ENCODE assay signal across 15 mouse cellular contexts in the genomic region with DNA sequence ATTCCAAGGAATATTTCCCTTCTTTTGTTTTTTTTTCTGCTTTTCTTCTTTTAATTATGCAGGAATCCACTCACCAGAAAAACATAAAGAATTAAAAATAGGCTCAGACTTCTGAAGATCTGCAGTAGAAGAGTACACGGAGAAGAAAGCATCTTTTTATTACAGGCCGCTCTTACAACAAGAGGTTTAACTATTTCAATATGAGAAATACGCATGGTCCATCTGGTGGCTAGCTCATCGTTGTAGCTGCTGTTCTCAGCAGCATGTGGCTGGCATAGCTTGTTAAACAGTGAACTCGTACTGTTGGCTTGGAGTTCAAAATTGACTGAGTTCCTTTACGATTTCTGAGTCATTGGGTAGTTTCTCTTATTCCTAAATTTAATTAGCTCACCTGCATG.
DNase-seq lines count a peak whose midpoint lies in the region; ATAC-seq lines count a peak whose summit lies in the region.
"Had no signal": no experiment of that assay in that cellular context is flagged by ENCODE, and none has a peak within 500 bp of the region (broad histone marks: within the 10 kb centered on the region; RNA-seq: fewer than 3 reads in every experiment).

No protein-coding gene starts in this region.

- no peaks in the 10 kb centered on the region for H3K36me3 ChIP-seq in heart, embryonic 12.5 days
- no peaks in the 10 kb centered on the region for H3K36me3 ChIP-seq in embryonic facial prominence, embryonic 12.5 days
- H3K36me3 ChIP-seq in limb, embryonic 12.5 days: no peaks in the 10 kb centered on the region
- H3K36me3 ChIP-seq: G1E; neural tube, embryonic 12.5 days had no signal

- no peak overlapping the region for H3K4me3 ChIP-seq in heart, embryonic 12.5 days
- no peak overlapping the region for H3K4me3 ChIP-seq in embryonic facial prominence, embryonic 12.5 days
- H3K4me3 ChIP-seq in limb, embryonic 12.5 days (replicated peaks): no peak overlapping the region
- H3K4me3 ChIP-seq: neural tube, embryonic 12.5 days had no signal

- no peak overlapping the region for H3K9ac ChIP-seq in heart, embryonic 12.5 days
- no peak overlapping the region for H3K9ac ChIP-seq in embryonic facial prominence, embryonic 12.5 days
- H3K9ac ChIP-seq in limb, embryonic 12.5 days (replicated peaks): no peak overlapping the region
- H3K9ac ChIP-seq: neural tube, embryonic 12.5 days had no signal

- H3K4me2 ChIP-seq in heart, embryonic 12.5 days: no peak overlapping the region
- H3K4me2 ChIP-seq in embryonic facial prominence, embryonic 12.5 days (replicated peaks): peak overlapping the region; percentile 16; the same call in 1 of the 2 replicates
- peak overlapping the region; percentile 41 for H3K4me2 ChIP-seq in limb, embryonic 12.5 days
- H3K4me2 ChIP-seq: neural tube, embryonic 12.5 days had no signal

- WGBS in heart, embryonic 12.5 days: 67% methylated on average over 6 of the region's 6 CpGs
- WGBS in embryonic facial prominence, embryonic 12.5 days: 19% methylated on average over 6 of the region's 6 CpGs
- WGBS in limb, embryonic 12.5 days: 13% methylated on average over 6 of the region's 6 CpGs

- H3K9me3 ChIP-seq in heart, embryonic 12.5 days (replicated peaks): no peaks in the 10 kb centered on the region
- no peaks in the 10 kb centered on the region for H3K9me3 ChIP-seq in embryonic facial prominence, embryonic 12.5 days
- H3K9me3 ChIP-seq in limb, embryonic 12.5 days: no peaks in the 10 kb centered on the region
- H3K9me3 ChIP-seq: neural tube, embryonic 12.5 days had no signal

- H3K27ac ChIP-seq in heart, embryonic 12.5 days (ENCODE audit: poor library complexity, severe bottlenecking): 0 out of 2 replicates have a peak overlapping the region, but pooled peaks have one; percentile 33
- peak overlapping the region; percentile 60; the same call in 1 of the 2 replicates for H3K27ac ChIP-seq in embryonic facial prominence, embryonic 12.5 days
- H3K27ac ChIP-seq in limb, embryonic 12.5 days: peak overlapping the region; percentile 47
- H3K27ac ChIP-seq: neural tube, embryonic 12.5 days had no signal

- H3K27me3 ChIP-seq in heart, embryonic 12.5 days (replicated peaks): no peaks in the 10 kb centered on the region
- H3K27me3 ChIP-seq in embryonic facial prominence, embryonic 12.5 days: no peaks in the 10 kb centered on the region
- H3K27me3 ChIP-seq in limb, embryonic 12.5 days: no peaks in the 10 kb centered on the region
- H3K27me3 ChIP-seq: neural tube, embryonic 12.5 days had no signal

- no peak for ATAC-seq in heart, embryonic 12.5 days (ENCODE audit: insufficient number of reproducible peaks, low FRiP score)
- ATAC-seq in embryonic facial prominence, embryonic 12.5 days (ENCODE audit: insufficient number of reproducible peaks, insufficient read depth, low FRiP score, low TSS enrichment): no peak
- 0 out of 2 replicates have a peak, but pooled peaks have one; percentile 68 for ATAC-seq in limb, embryonic 12.5 days (ENCODE audit: insufficient number of reproducible peaks, insufficient read depth, low FRiP score, low TSS enrichment, low read depth)
- ATAC-seq in inflammation-experienced regulatory T-cells, adult 6 months: no peak
- ATAC-seq in erythroblast, adult 5-6 weeks (replicated peaks; ENCODE audit: low FRiP score, poor library complexity, severe bottlenecking): no peak

- DNase-seq in heart, adult 8-10 months (ENCODE audit: low spot score): no peak
- peak; percentile 9 for DNase-seq in MN1 (ENCODE audit: low spot score)
- DNase-seq: adrenal gland, postnatal 25 days; cerebellum, postnatal 14 days; heart, adult 18-20 months; kidney, postnatal 14 days; midbrain, embryonic 14.5 days; thymus, postnatal 4 days had no signal

- 0 out of 2 replicates have a peak, but pooled peaks cover 5% of the 10 kb centered on the region for H3K4me1 ChIP-seq in heart, embryonic 12.5 days (replicated peaks)
- H3K4me1 ChIP-seq in embryonic facial prominence, embryonic 12.5 days: peaks cover 18% of the 10 kb centered on the region
- peaks cover 15% of the 10 kb centered on the region for H3K4me1 ChIP-seq in limb, embryonic 12.5 days (replicated peaks)
- H3K4me1 ChIP-seq: neural tube, embryonic 12.5 days had no signal
